Comparison of ENCODE assay signal across 8 mouse cellular contexts in the genomic region with DNA sequence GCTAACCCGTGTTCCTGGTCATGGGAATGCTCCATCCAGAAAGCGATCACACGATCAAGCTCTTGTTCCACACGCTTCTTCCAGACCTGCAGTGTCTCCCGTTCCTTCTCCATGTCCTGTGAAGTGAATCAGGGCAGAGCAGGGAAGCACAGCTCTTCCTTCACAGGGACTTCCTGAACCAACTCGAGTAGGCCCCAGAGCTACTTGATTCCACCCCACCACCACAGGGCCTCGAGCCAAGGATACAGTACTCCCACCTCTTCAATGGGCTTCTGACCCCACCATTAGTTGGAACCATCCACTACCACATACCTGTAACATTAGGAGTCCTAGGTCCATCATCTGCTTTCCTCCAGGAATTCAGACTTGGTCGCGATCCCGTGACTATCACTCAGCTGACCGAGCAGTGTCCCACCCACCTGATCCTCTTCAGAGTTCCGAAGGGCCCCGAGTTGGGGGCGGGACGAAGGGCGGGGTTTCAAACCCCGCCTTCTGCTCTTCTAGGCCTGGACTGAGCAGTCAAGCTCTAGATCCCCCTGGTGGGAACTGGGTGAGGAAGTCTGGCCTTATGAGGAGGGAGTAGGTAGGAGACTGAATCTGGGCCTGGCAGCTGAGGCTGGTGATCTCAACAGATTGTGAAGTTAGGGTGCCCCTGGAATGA. TPM values are rescaled to one million over a fixed set of nuclear protein-coding genes. Genes with fewer than 3 reads are reported as not detected.
DNase-seq lines count a peak whose midpoint lies in the region.

A gene (minus strand): TSS at position 449 of the 661 bp plus-strand sequence.

- 0 out of 2 replicates have a peak, but pooled peaks cover 4% of the 10 kb centered on the region for H3K27me3 ChIP-seq in embryonic facial prominence, embryonic 10.5 days (replicated peaks; ENCODE audit: low read depth, poor library complexity, severe bottlenecking)
- no peaks in the 10 kb centered on the region for H3K27me3 ChIP-seq in heart, embryonic 10.5 days (ENCODE audit: insufficient read depth, poor library complexity, severe bottlenecking)

- H3K4me1 ChIP-seq in embryonic facial prominence, embryonic 10.5 days = 0 out of 2 replicates have a peak, but pooled peaks cover 4% of the 10 kb centered on the region
- no peaks in the 10 kb centered on the region for H3K4me1 ChIP-seq in heart, embryonic 10.5 days

- 41% methylated on average over 17 of the region's 17 CpGs for WGBS in embryonic facial prominence, embryonic 10.5 days
- 32% methylated on average over 17 of the region's 17 CpGs for WGBS in heart, embryonic 10.5 days

- no peak within 1 kb of the TSS for H3K27ac ChIP-seq in embryonic facial prominence, embryonic 10.5 days (replicated peaks)
- peak within 1 kb of the TSS; percentile 53; the same call in 1 of the 2 replicates for H3K27ac ChIP-seq in heart, embryonic 10.5 days

- H3K36me3 ChIP-seq in embryonic facial prominence, embryonic 10.5 days (replicated peaks) = no peaks in the 10 kb centered on the region
- peaks cover 14% of the 10 kb centered on the region; the same call in 1 of the 2 replicates for H3K36me3 ChIP-seq in heart, embryonic 10.5 days

- H3K4me3 ChIP-seq in embryonic facial prominence, embryonic 10.5 days = peak within 1 kb of the TSS; percentile 43
- peak within 1 kb of the TSS; percentile 54 for H3K4me3 ChIP-seq in heart, embryonic 10.5 days

- no peaks in the 10 kb centered on the region for H3K9me3 ChIP-seq in embryonic facial prominence, embryonic 10.5 days
- H3K9me3 ChIP-seq in heart, embryonic 10.5 days = no peaks in the 10 kb centered on the region

- DNase-seq in 3134 (ENCODE audit: extremely low read depth, insufficient read length, low spot score) = peak; percentile 84
- DNase-seq in NIH3T3 (ENCODE audit: low read depth) = peak; percentile 76
- peak; percentile 69 for DNase-seq in embryonic facial prominence, embryonic 10.5 days (ENCODE audit: low spot score)
- peak; percentile 92 for DNase-seq in heart, embryonic 10.5 days (ENCODE audit: low spot score)
- DNase-seq in kidney, adult 9 months = peak; percentile 86
- DNase-seq in lung, postnatal 14 days = peak; percentile 73
- DNase-seq in ovary, postnatal 36 days (ENCODE audit: low spot score) = peak; percentile 70
- DNase-seq in cerebellum, adult 8-10 months = no peak

RNA-seq across cellular contexts. Expression of the gene that starts here (rescaled TPM):
- polyA plus RNA-seq in embryonic facial prominence, embryonic 10.5 days (2016; fragmentation: Nextera tagmentation; extraction: Ambion mirVana) = 22.4 and 23.3 TPM in 2 replicates
- polyA plus RNA-seq in heart, embryonic 10.5 days (2016; fragmentation: Nextera tagmentation; extraction: Ambion mirVana) = 43.1 and 58.2 TPM in 2 replicates
